Mouse (Mus musculus): ENCODE data around the gene March9.

GRCm38 (mm10) chr10:127056490-127056889 is 3.5 kb downstream of the March9 start:
- TF ChIP-seq CTCF (IDR thresholded peaks at IDR 0.05; ENCODE audit: low read depth): no peak
- TF ChIP-seq EP300 (IDR thresholded peaks at IDR 0.05; ENCODE audit: low read depth): no peak

Data from heart, postnatal 0 days (tissue).